Mouse (Mus musculus): Measurements from ENCODE around the gene Ldlr.
"Not testable (repeated sequence)": the region's sequence is repeated elsewhere in the genome, so short reads cannot be mapped to it uniquely, and the experiment has no call there.

The Ldlr gene

DNA sequence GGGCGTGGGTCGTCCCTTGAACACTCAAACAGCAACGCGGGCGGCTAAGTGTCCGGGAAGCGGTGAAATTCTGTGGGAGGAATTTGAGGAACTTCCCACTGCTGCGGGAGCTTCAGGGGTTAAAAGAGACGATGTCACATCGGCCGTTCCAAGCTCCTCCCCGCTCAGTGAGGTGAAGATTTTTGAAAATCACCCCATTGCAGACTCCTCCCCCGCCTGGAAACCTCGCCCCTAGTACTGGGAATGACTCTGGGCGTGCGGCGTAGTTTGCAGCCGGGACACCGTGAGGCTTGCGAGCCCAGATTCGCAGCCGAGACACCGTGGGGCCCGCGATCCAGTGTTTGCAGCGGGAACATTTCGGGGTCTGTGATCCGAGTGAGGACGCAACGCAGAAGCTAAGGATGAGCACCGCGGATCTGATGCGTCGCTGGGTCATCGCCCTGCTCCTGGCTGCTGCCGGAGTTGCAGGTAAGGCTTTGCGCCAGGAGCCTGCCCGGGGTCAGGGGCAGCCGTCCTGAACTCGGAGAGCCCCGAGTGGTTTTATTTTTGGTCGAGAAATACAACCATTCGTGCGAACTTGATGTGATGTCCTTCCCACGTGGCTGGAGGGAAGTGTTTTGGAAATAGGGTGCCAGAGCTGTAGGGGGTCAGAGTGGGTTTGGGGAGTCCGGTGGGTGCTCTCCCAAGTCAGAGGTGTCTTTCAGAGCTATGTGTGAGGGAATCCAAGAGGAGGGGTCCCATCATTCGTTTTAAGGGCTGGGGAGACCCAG lies at the start of gene Ldlr:
TSS of gene Ldlr (plus strand) at position 107 of the 770 bp plus-strand sequence.
- peak; percentile 88 for DNase-seq (ENCODE audit: low read depth)

DNA sequence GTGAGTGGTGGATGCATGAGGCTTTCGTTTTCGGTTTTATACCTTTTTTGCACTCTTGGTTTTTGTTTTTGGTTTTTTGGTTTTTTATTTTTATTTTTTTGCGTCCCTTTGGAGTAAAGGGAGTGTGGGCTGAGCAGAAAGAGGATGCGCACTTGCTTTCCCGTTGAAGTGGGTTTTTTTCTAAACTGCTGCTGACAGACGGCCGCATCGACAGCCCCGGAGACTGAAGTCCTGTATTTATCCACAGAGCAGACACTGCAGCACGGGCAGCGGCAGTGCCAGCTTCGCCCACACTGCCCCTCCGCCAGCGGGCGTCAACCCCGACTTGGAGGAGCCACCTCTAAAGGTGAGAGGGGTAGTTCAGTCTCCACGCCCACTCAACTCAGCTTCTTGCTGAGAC lies 45.6 kb upstream of the Ldlr start:
- no peak for DNase-seq (ENCODE audit: low read depth)

DNA sequence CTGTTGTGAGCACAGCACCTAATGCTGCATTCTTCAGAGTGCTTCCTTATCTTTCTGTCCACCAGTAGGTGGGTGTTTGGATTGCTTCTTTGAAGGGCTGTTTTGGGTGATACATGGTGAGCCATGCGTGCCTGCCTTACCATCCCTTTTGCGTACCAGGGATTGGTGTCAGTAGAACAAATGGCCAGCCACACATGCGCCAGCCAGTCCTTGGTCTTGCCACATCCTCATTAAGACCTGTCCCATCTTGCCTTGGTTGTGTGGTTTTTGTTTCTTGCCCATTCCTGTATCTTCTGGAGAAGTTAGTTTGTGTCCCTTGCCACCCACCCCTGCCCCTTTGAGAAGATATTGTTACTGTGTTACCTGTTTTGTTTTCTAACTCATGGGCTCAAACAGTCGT lies 42.8 kb upstream of the Ldlr start:
- no peak for DNase-seq (ENCODE audit: low read depth)

- no peak for DNase-seq (ENCODE audit: low read depth)
Observed at GRCm38 (mm10) chr9:21682827-21683226, 40.5 kb upstream of the Ldlr start.

GRCm38 (mm10) chr9:21683897-21684296 lies 39.4 kb upstream of the Ldlr start:
- no peak for DNase-seq (ENCODE audit: low read depth)

GRCm38 (mm10) chr9:21688554-21688953 lies 34.7 kb upstream of the Ldlr start:
- DNase-seq (ENCODE audit: low read depth), result no peak

GRCm38 (mm10) chr9:21690031-21690430 lies 33.3 kb upstream of the Ldlr start:
- no peak for DNase-seq (ENCODE audit: low read depth)

GRCm38 (mm10) chr9:21691862-21692261 lies 31.4 kb upstream of the Ldlr start:
- peak; percentile 35 for DNase-seq (ENCODE audit: low read depth)

- DNase-seq (ENCODE audit: low read depth), result no peak
Observed at GRCm38 (mm10) chr9:21692491-21692890, 30.8 kb upstream of the Ldlr start.

- no peak for DNase-seq (ENCODE audit: low read depth)
Observed at GRCm38 (mm10) chr9:21694071-21694470, 29.2 kb upstream of the Ldlr start.

- DNase-seq (ENCODE audit: low read depth), result no peak
Observed at GRCm38 (mm10) chr9:21695229-21695792, 28.0 kb upstream of the Ldlr start.

- no peak for DNase-seq (ENCODE audit: low read depth)
Observed at GRCm38 (mm10) chr9:21697121-21697520, 26.2 kb upstream of the Ldlr start.

DNA sequence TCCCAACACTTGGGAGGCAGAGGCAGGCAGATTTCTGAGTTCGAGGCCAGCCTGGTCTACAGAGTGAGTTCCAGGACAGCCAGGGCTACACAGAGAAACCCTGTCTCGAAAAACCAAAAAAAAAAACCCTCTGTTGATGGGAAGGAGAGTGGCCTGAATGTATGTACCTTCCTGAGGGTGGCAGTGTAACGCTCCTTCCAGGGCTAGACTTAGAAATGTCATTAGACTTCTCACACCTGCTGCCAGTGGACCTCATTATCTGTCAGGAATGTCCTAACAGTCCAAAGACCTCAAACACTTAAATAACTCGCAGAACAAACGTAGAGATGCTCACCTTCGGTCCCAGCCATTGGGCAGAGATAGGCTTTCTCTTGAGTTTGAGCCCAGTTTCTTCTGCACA lies 24.0 kb upstream of the Ldlr start:
- not testable (repeated sequence) for DNase-seq (ENCODE audit: low read depth)

GRCm38 (mm10) chr9:21701091-21701490 lies 22.2 kb upstream of the Ldlr start:
- DNase-seq (ENCODE audit: low read depth), result no peak

DNA sequence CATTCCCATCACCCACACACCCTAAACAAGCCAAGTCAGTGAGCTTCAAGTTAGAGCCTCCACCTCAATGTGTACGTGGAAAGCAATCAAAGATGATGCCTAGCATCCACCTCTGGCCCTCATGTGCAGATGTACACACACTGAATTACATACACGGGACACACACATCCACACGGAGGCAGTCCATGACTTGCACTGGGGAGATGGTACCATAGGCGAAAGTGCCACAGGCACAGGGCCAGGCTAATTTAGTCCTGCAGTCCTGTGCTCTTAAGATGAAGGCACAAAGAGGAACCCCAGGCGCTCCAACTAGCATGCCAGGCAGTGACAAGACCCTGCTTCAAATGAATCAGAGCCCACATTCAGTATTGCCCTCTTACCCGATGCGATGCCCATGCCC lies 19.8 kb upstream of the Ldlr start:
- DNase-seq (ENCODE audit: low read depth), result no peak

DNA sequence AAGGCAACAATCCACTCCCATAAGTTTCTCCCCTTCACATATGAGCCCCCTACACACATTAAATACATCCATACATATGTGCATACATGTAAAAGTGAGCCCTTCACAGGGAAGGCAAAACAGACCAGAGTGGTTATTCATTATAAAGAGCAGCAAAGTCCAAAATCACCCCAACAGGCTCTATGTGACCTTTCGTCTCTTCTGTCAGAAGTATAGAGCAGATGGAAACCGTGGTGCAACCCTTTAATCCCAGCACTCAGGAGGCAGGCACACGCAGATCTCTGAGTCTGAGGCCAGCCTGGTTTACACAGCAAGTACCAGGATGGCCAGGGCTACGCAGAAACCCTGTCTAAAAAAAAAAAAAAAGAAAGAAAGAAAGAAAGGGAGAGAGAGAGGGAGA lies 17.2 kb upstream of the Ldlr start:
- no peak for DNase-seq (ENCODE audit: low read depth)

- DNase-seq (ENCODE audit: low read depth), result no peak
Observed at GRCm38 (mm10) chr9:21706586-21707265, 16.6 kb upstream of the Ldlr start.

DNA sequence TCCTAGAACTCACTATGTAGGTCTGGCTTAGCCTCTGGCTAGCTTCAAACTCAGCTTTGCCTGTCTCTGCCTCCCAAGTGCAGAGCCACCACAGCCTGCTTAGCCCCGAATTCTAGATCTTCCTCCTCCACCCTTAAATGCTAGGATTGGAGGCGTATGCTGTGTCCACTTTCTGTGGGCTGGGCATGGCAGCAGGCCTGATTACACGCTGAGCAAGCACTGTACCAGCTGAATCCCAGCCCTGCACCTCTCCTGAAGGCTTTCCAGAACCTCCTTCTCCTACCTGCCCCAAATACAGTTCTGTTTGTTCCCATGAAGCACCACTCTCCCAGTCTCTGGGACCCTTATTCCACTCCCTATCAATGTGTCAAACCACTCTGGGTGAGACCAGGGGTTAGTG lies 13.9 kb upstream of the Ldlr start:
- DNase-seq (ENCODE audit: low read depth), result no peak

GRCm38 (mm10) chr9:21715298-21715697 lies 8.0 kb upstream of the Ldlr start:
- DNase-seq (ENCODE audit: low read depth), result no peak

GRCm38 (mm10) chr9:21717015-21717414 lies 6.3 kb upstream of the Ldlr start:
- DNase-seq (ENCODE audit: low read depth), result no peak

GRCm38 (mm10) chr9:21721036-21721435 lies 2.2 kb upstream of the Ldlr start:
- no peak for DNase-seq (ENCODE audit: low read depth)

DNA sequence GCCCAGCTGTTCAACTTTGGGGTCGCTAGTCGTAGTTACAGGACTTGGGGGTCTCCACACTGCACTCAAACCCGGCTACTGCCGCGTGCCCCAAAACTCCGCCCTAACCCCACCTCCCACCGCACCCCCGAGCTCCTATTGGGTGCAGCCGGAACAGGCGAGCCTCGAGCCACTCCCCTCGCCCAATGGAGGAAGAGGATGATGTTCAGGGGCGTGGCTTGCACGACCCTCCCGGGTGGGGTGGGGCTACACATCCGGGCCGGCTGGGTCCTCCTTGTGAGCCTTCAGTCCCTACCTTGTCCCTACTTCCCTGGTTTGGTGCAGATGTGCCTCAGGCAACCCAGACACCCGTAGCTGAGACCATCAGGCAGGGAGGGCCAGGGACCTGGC lies 859 bp downstream of the Ldlr start:
- peak; percentile 95 for DNase-seq (ENCODE audit: low read depth)

Data from induced T-regulatory cell, adult 2 months (primary cell).